Mouse (Mus musculus) C2C12 (cell line): ENCODE data around the gene Pkmyt1. TPM values are rescaled to one million over a fixed set of nuclear protein-coding genes. Genes with fewer than 3 reads are reported as not detected.

Source experiments
- H3K27me3 ChIP-seq: one replicate; pipeline ENCODE4 v1.6.1; 2011; ENCODE audit not compliant: control insufficient read depth, insufficient read depth, insufficient read length
- H3K36me3 ChIP-seq: one replicate; pipeline ENCODE4 v1.6.1; 2011; ENCODE audit not compliant: control insufficient read depth, insufficient read depth
- H3K4me3 ChIP-seq: one replicate; pipeline ENCODE4 v1.5.1; 2011; ENCODE audit warnings: mild to moderate bottlenecking, control low read depth; ENCODE audit not compliant: poor library complexity, insufficient read depth, severe bottlenecking
- H3K79me2 ChIP-seq: one replicate; pipeline ENCODE4 v1.6.1; 2011; ENCODE audit not compliant: control insufficient read depth, insufficient read depth
- H3K79me3 ChIP-seq: one replicate; pipeline ENCODE4 v1.6.1; 2011; ENCODE audit warnings: low read depth, control low read depth
- H3ac ChIP-seq: one replicate; pipeline ENCODE3; 2011; ENCODE audit warnings: low read depth; ENCODE audit not compliant: control insufficient read depth, insufficient read length
- CEBPB ChIP-seq: IDR thresholded peaks from one replicate; pipeline ENCODE4 v1.6.1; 2011; ENCODE audit warnings: low read depth, mild to moderate bottlenecking, control low read depth, moderate library complexity
- CTCF ChIP-seq: IDR thresholded peaks from one replicate; pipeline ENCODE4 v1.5.1; 2011; ENCODE audit not compliant: control insufficient read depth, insufficient read depth, insufficient read length
- FOSL1 ChIP-seq: IDR thresholded peaks from one replicate; pipeline ENCODE4 v1.8.0; 2011; ENCODE audit warnings: mild to moderate bottlenecking, low read length; ENCODE audit not compliant: poor library complexity, insufficient read depth, severe bottlenecking
- MAX ChIP-seq: IDR thresholded peaks from one replicate; pipeline ENCODE4 v1.6.1; 2011; ENCODE audit warnings: mild to moderate bottlenecking, control low read depth
- MYOD1 ChIP-seq: IDR thresholded peaks from one replicate; pipeline ENCODE4 v1.6.1; 2011; ENCODE audit warnings: low read depth; ENCODE audit not compliant: control insufficient read depth, insufficient read length
- MYOG ChIP-seq: IDR thresholded peaks from one replicate; pipeline ENCODE4 v1.6.1; 2011; ENCODE audit not compliant: control insufficient read depth, insufficient read length; ENCODE audit errors: extremely low read depth
- USF1 ChIP-seq: IDR thresholded peaks from one replicate; pipeline ENCODE4 v1.6.1; 2011; ENCODE audit warnings: low read depth, mild to moderate bottlenecking, control low read depth, moderate library complexity
- polyA plus RNA-seq: library from polyadenylated mRNA; unstranded; fragments of >200 nt; fragmentation: generic; extraction: Trizol; gene quantifications from one replicate; pipeline ENCODE4 v1.2.1, GENCODE M21; 2012; ENCODE audit warnings: missing spikeins

Pkmyt1 gene
- polyA plus RNA-seq, 1 experiment = 14.8 TPM

DNA sequence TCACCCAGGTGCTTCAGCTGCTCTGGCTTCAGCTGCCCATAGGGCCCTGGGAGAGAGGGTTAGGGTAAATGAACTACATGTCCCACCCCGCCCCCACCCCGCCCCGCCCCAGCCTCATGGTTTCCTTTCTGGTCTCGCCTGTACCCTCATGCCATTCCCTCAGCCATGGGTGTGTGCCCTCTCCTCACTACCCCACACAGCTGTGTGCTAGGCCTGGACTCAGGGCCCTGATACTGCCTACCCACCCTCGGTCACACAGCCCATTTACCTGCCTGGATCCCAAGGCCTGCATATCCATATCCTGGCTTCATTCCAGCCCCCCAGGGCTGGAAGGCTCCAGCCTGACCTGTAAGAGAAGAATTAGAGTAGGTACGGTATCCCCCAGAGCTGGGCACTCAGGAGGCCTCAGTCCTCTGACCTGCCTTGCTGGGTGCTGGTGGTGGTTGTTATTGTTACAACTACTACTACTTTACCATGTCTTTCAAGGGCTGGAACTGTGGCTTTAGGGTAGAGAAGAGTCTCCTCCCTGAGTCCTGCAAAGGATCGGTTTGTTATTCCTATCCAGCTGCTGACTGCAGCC lies 20.5 kb upstream of the Pkmyt1 start:
- no peaks in the 10 kb centered on the region for H3K79me2 ChIP-seq
- H3ac ChIP-seq = no peak overlapping the region
- TF ChIP-seq MYOD1 = no peak
- no peak for TF ChIP-seq CEBPB
- no peak for TF ChIP-seq MYOG
- no peak for TF ChIP-seq USF1
- no peak for TF ChIP-seq MAX
- no peak for TF ChIP-seq FOSL1
- TF ChIP-seq CTCF = no peak
- H3K4me3 ChIP-seq = no peak overlapping the region
- H3K79me3 ChIP-seq = no peaks in the 10 kb centered on the region
- H3K36me3 ChIP-seq = no peaks in the 10 kb centered on the region
- peaks cover 10% of the 10 kb centered on the region for H3K27me3 ChIP-seq

- no peaks in the 10 kb centered on the region for H3K79me2 ChIP-seq
- no peaks in the 10 kb centered on the region for H3K36me3 ChIP-seq
- TF ChIP-seq MYOD1 (no peak), MAX (no peak), CTCF (peak; percentile 71), MYOG (no peak), USF1 (no peak), FOSL1 (no peak)
- no peak overlapping the region for H3K4me3 ChIP-seq
- H3K79me3 ChIP-seq = no peaks in the 10 kb centered on the region
- peaks cover 11% of the 10 kb centered on the region for H3K27me3 ChIP-seq
- no peak overlapping the region for H3ac ChIP-seq
Measured at GRCm38 (mm10) chr17:23706212-23706611, 19.9 kb upstream of the Pkmyt1 start.

DNA sequence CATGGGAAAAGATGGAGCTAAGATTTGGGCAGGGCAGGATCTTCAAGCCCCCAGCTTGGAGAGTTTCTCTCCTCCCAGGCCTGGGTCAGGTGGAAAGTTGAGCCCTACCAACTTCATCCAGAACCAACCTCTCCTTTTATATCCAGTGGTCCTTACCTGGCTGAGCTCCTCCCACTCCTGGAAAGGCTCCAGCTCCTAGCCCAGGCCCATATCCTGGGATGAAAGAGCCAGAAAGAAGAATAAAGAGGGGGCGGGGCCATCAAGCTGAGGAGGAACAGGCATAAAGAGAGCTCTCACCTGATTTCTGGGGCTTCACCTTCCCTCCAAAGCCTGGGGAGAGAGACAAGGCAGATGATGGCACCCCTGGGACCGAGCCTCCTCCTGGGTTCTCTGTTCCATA lies 9.1 kb upstream of the Pkmyt1 start:
- Histone ChIP-seq H3ac (no peak overlapping the region), H3K36me3 (no peaks in the 10 kb centered on the region), H3K27me3 (peaks cover 14% of the 10 kb centered on the region), H3K79me3 (no peaks in the 10 kb centered on the region), H3K79me2 (no peaks in the 10 kb centered on the region), H3K4me3 (no peak overlapping the region)
- TF ChIP-seq CEBPB = no peak
- no peak for TF ChIP-seq MYOD1
- TF ChIP-seq FOSL1 = no peak
- no peak for TF ChIP-seq CTCF
- TF ChIP-seq MAX = no peak
- TF ChIP-seq MYOG = no peak
- TF ChIP-seq USF1 = no peak

GRCm38 (mm10) chr17:23719455-23719854 lies 6.7 kb upstream of the Pkmyt1 start:
- Histone ChIP-seq H3K4me3 (no peak overlapping the region), H3K79me2 (no peaks in the 10 kb centered on the region), H3K79me3 (no peaks in the 10 kb centered on the region), H3K36me3 (no peaks in the 10 kb centered on the region), H3ac (no peak overlapping the region), H3K27me3 (peaks cover 7% of the 10 kb centered on the region)
- TF ChIP-seq MYOD1 (no peak), MYOG (no peak), CTCF (no peak), MAX (no peak), FOSL1 (no peak), USF1 (no peak), CEBPB (no peak)

- H3K79me2 ChIP-seq = peaks cover 3% of the 10 kb centered on the region
- no peaks in the 10 kb centered on the region for H3K36me3 ChIP-seq
- H3K79me3 ChIP-seq = no peaks in the 10 kb centered on the region
- H3ac ChIP-seq = no peak overlapping the region
- H3K4me3 ChIP-seq = no peak overlapping the region
- no peak for TF ChIP-seq MAX
- TF ChIP-seq FOSL1 = no peak
- TF ChIP-seq CTCF = no peak
- no peak for TF ChIP-seq MYOD1
- no peak for TF ChIP-seq CEBPB
- TF ChIP-seq MYOG = no peak
- no peak for TF ChIP-seq USF1
- no peaks in the 10 kb centered on the region for H3K27me3 ChIP-seq
Measured at GRCm38 (mm10) chr17:23721886-23722285, 4.2 kb upstream of the Pkmyt1 start.

DNA sequence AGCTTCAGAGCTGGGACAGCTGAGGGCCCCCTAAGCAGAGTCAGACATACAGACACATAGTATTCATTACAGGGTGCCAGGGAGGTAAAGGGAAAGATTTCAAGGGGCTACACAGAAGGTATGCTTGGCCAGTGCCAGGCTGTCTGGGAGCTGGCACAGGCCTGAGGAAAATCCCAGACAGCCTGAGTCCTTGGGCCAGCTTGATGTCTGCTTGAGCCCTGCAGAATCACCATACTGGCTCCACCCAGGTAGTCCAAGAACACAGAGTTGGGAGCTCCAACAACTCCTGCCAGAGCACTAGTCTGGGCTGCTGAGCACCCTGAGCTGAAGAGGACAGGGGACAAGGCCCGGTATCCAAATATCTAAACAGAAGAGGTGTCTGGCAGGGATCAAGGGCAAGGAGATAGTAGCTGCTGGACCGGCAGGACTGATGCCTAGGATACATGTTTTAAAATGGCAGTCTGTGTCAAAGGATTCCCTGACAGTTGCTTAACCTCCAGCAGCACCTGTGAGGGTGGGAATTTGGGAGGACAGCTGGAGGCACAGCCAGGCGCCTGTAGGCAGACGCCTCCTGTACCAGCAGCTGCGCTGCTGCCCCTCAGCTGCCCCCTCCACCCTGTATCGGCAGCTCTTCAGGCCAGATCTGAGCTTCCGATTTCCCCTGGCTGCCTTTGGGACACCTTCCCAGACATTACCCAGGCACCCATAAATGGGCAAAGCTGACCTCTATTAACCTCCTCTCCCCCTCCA lies 3.6 kb upstream of the Pkmyt1 start, which contains the start of gene 1520401A03Rik:
Gene 1520401A03Rik (minus strand): TSS at position 408 of the 750 bp plus-strand sequence.
- TF ChIP-seq MAX (no peak), MYOG (no peak), MYOD1 (no peak), CTCF (no peak), USF1 (no peak), CEBPB (no peak), FOSL1 (no peak)
- H3ac ChIP-seq = no peak within 1 kb of the TSS
- H3K79me2 ChIP-seq = peaks cover 9% of the 10 kb centered on the region
- no peaks in the 10 kb centered on the region for H3K36me3 ChIP-seq
- no peaks in the 10 kb centered on the region for H3K27me3 ChIP-seq
- H3K4me3 ChIP-seq = no peak within 1 kb of the TSS
- peaks cover 3% of the 10 kb centered on the region for H3K79me3 ChIP-seq
